Comparison of ENCODE assay signal across 10 mouse cellular contexts in the genomic region with DNA sequence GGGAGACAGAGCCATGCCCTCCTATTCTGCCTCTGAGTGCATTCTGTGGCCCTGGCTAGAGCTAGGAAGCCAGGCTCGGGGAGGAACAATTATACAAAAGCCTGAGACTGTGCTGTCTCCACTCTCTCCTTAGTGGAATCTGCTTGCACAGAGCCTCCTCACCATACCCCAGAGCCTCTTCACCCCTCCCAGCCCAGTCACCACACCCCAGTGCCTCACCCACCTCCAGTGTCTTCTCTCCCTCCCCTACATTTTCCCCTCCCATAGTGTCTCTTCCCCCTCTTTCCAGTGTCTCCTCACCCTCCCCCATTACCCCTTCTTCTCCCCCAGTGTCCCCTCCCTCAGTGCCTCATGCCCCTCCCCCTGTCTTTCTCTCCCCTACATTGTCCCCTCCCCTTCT. TPM values are rescaled to one million over a fixed set of nuclear protein-coding genes. Genes with fewer than 3 reads are reported as not detected.
A peak's percentile ranks its signal among the peaks of the same experiment; 100 is the strongest.
DNase-seq lines count a peak whose midpoint lies in the region; ATAC-seq and TF ChIP-seq lines count a peak whose summit lies in the region.
"Had no signal": no experiment of that assay in that cellular context is flagged by ENCODE, and none has a peak within 500 bp of the region (broad histone marks: within the 10 kb centered on the region; RNA-seq: fewer than 3 reads in every experiment).

No protein-coding gene starts in this region.

- 0 out of 2 replicates have a peak overlapping the region, but pooled peaks have one; percentile 15 for H3K9ac ChIP-seq in embryonic facial prominence, embryonic 12.5 days
- peak overlapping the region; percentile 41; the same call in 1 of the 2 replicates for H3K9ac ChIP-seq in neural tube, embryonic 13.5 days

- H3K9me3 ChIP-seq in embryonic facial prominence, embryonic 12.5 days, result no peaks in the 10 kb centered on the region
- H3K9me3 ChIP-seq in limb, embryonic 10.5 days (replicated peaks), result no peaks in the 10 kb centered on the region
- H3K9me3 ChIP-seq in neural tube, embryonic 13.5 days, result no peaks in the 10 kb centered on the region

- TF ChIP-seq CTCF in layer of hippocampus, adult 2 months (conservative IDR thresholded peaks at IDR 0.05), result no peak

- no peak for ATAC-seq in embryonic facial prominence, embryonic 12.5 days (ENCODE audit: insufficient number of reproducible peaks, insufficient read depth, low FRiP score, low TSS enrichment)
- 0 out of 2 replicates have a peak, but pooled peaks have one; percentile 37 for ATAC-seq in neural tube, embryonic 13.5 days (ENCODE audit: low read depth)

- peaks cover 31% of the 10 kb centered on the region for H3K4me1 ChIP-seq in embryonic facial prominence, embryonic 12.5 days
- H3K4me1 ChIP-seq in limb, embryonic 10.5 days, result peaks cover 50% of the 10 kb centered on the region
- H3K4me1 ChIP-seq in neural tube, embryonic 13.5 days (replicated peaks), result peaks cover 28% of the 10 kb centered on the region

- no peak overlapping the region for H3K4me3 ChIP-seq in layer of hippocampus, adult 2 months
- no peak overlapping the region for H3K4me3 ChIP-seq in embryonic facial prominence, embryonic 12.5 days
- H3K4me3 ChIP-seq in limb, embryonic 10.5 days, result no peak overlapping the region
- no peak overlapping the region for H3K4me3 ChIP-seq in neural tube, embryonic 13.5 days

- H3K4me2 ChIP-seq in embryonic facial prominence, embryonic 12.5 days (replicated peaks), result no peak overlapping the region
- H3K4me2 ChIP-seq in neural tube, embryonic 13.5 days, result no peak overlapping the region

- no peaks in the 10 kb centered on the region for H3K36me3 ChIP-seq in embryonic facial prominence, embryonic 12.5 days
- H3K36me3 ChIP-seq in limb, embryonic 10.5 days, result no peaks in the 10 kb centered on the region
- no peaks in the 10 kb centered on the region for H3K36me3 ChIP-seq in neural tube, embryonic 13.5 days

- WGBS in embryonic facial prominence, embryonic 12.5 days, result 0% methylated on average over 1 of the region's 1 CpGs
- 6% methylated on average over 1 of the region's 1 CpGs for WGBS in limb, embryonic 10.5 days
- WGBS in neural tube, embryonic 13.5 days, result 0% methylated on average over 1 of the region's 1 CpGs

- no peak for DNase-seq in layer of hippocampus, adult 2 months (ENCODE audit: low spot score in 2 of 2)
- no peak for DNase-seq in layer of hippocampus, adult 9-11 months
- no peak for DNase-seq in limb, embryonic 10.5 days (ENCODE audit: low spot score)
- no peak for DNase-seq in urinary bladder, adult 2 months (ENCODE audit: low spot score)
- DNase-seq in embryo, embryonic 10.5 days (ENCODE audit: low spot score), result no peak
- DNase-seq in cerebellum, adult 9-11 months, result no peak
- DNase-seq: cerebellum, postnatal 36 days; lung, postnatal 36 days had no signal

- H3K27me3 ChIP-seq in embryonic facial prominence, embryonic 12.5 days, result no peaks in the 10 kb centered on the region
- H3K27me3 ChIP-seq in limb, embryonic 10.5 days (ENCODE audit: low read depth, poor library complexity, severe bottlenecking), result no peaks in the 10 kb centered on the region
- no peaks in the 10 kb centered on the region for H3K27me3 ChIP-seq in neural tube, embryonic 13.5 days

- H3K27ac ChIP-seq in layer of hippocampus, adult 2 months, result peak overlapping the region; percentile 62
- H3K27ac ChIP-seq in embryonic facial prominence, embryonic 12.5 days, result peak overlapping the region; percentile 69
- peak overlapping the region; percentile 67 for H3K27ac ChIP-seq in limb, embryonic 10.5 days
- H3K27ac ChIP-seq in neural tube, embryonic 13.5 days (replicated peaks), result peak overlapping the region; percentile 69

RNA-seq across cellular contexts. Expression of a gene that starts 29.5 kb away (rescaled TPM):
- 1 to 10 TPM; 3.8 to 4.2 TPM for total RNA-seq in layer of hippocampus, adult 2 months (2021)
- 34.0 and 84.1 TPM in 2 replicates for polyA plus RNA-seq in embryonic facial prominence, embryonic 12.5 days (2016; fragmentation: Nextera tagmentation; extraction: Ambion mirVana)
- polyA plus RNA-seq in limb, embryonic 10.5 days (2016; fragmentation: Nextera tagmentation; extraction: Ambion mirVana), result 0.33 and 0.59 TPM in 2 replicates
- polyA plus RNA-seq in neural tube, embryonic 13.5 days (2015; fragmentation: Nextera tagmentation; extraction: Ambion mirVana), result 0.96 and 1.1 TPM in 2 replicates
- 5.4 and 6.1 TPM in 2 replicates for polyA plus RNA-seq in urinary bladder, adult 2 months (2012; rRNA removed)

RNA-seq across cellular contexts. Expression of a gene that starts 41.0 kb away (rescaled TPM):
- total RNA-seq in layer of hippocampus, adult 2 months (2021), result not detected
- polyA plus RNA-seq in embryonic facial prominence, embryonic 12.5 days (2016; fragmentation: Nextera tagmentation; extraction: Ambion mirVana), result not detected in 2 replicates
- polyA plus RNA-seq in limb, embryonic 10.5 days (2016; fragmentation: Nextera tagmentation; extraction: Ambion mirVana), result not detected in 2 replicates
- polyA plus RNA-seq in neural tube, embryonic 13.5 days (2015; fragmentation: Nextera tagmentation; extraction: Ambion mirVana), result not detected in 2 replicates
- not detected in 2 replicates for polyA plus RNA-seq in urinary bladder, adult 2 months (2012; rRNA removed)
